Mouse (Mus musculus) heart, adult 2 months (tissue): ENCODE measurements around the gene Odr4. TPM values are rescaled to one million over a fixed set of nuclear protein-coding genes. Genes with fewer than 3 reads are reported as not detected.

Source experiments
- DNase-seq, 2 experiments: peaks; one replicate each; pipeline ENCODE4 v3.0.0; 2021
- H3K27ac ChIP-seq: fragments of 200-600 bp; 2 replicates; pipeline ENCODE4 v1.8.1; 2022
- H3K27me3 ChIP-seq: fragments of 200-500 bp; 2 replicates; pipeline ENCODE4 v1.6.1; 2012; ENCODE audit warnings: mild to moderate bottlenecking, low read length, inconsistent platforms, mixed read lengths; ENCODE audit not compliant: control insufficient read depth, insufficient read depth
- H3K36me3 ChIP-seq: fragments of 200-500 bp; 2 replicates; pipeline ENCODE4 v1.6.1; 2012; ENCODE audit warnings: low read length, inconsistent platforms; ENCODE audit not compliant: control insufficient read depth, insufficient read depth
- H3K4me1 ChIP-seq: fragments of 200-500 bp; 2 replicates; pipeline ENCODE4 v1.6.1; 2011; ENCODE audit warnings: low read length; ENCODE audit not compliant: control insufficient read depth, insufficient read depth
- H3K4me3 ChIP-seq: fragments of 200-600 bp; 2 replicates; pipeline ENCODE4 v1.8.1; 2022
- H3K79me2 ChIP-seq: fragments of 200-500 bp; replicated peaks from 2 replicates; pipeline ENCODE4 v1.6.1; 2012; ENCODE audit warnings: mild to moderate bottlenecking, inconsistent platforms, low read length, moderate library complexity, mixed read lengths; ENCODE audit not compliant: control insufficient read depth, insufficient read depth
- H3K9ac ChIP-seq: fragments of 200-500 bp; 2 replicates; pipeline ENCODE4 v1.6.1; 2012; ENCODE audit warnings: low read depth, mild to moderate bottlenecking, control low read depth, inconsistent platforms, low read length, mixed read lengths
- CTCF ChIP-seq: fragments of 200-600 bp; IDR thresholded peaks from 2 replicates; pipeline ENCODE4 v1.8.1; 2022; ENCODE audit warnings: antibody characterized with exemption, mild to moderate bottlenecking, moderate library complexity
- EP300 ChIP-seq: fragments of 200-500 bp; IDR thresholded peaks from 2 replicates; pipeline ENCODE4 v1.6.1; 2011; ENCODE audit warnings: low read depth, low read length, control low read depth; ENCODE audit not compliant: insufficient read depth
- POLR2A ChIP-seq: fragments of 200-500 bp; IDR thresholded peaks from 2 replicates; pipeline ENCODE4 v1.6.1; 2011; ENCODE audit warnings: mild to moderate bottlenecking, low read depth, low read length, control low read depth; ENCODE audit not compliant: insufficient read depth
- WGBS: fragments of 180-500 bp; shearing (Covaris S2); methylation state at CpG from one replicate; pipeline ENCODE4 v1.1.7; 2018; 5-methylcytosine and 5-hydroxymethylcytosine counted together
- intact Hi-C: fragments of 180-260 bp; cut with DNase I; formaldehyde crosslinking; loops from one replicate; pipeline ENCODE4 v1.15.1; 2025
- polyA plus RNA-seq: library from polyadenylated mRNA; depleted of rRNA; stranded (reverse); fragments of >200 nt; gene quantifications from 2 replicates; pipeline ENCODE4 v1.2.3, GENCODE M21; 2012
- total RNA-seq, 2 experiments: library from RNA; stranded (reverse); gene quantifications; 2 replicates each; pipeline ENCODE4 v1.2.3; 2021

Odr4 gene
- total and polyA plus RNA-seq, 3 experiments = 7.0 to 19.9 (median 19.8) TPM

- H3K79me2 ChIP-seq = no peaks in the 10 kb centered on the region
- peaks cover 5% of the 10 kb centered on the region for H3K36me3 ChIP-seq
- H3K27ac ChIP-seq = no peak overlapping the region
- TF ChIP-seq POLR2A (no peak), CTCF (no peak), EP300 (no peak)
- no peaks in the 10 kb centered on the region for H3K4me1 ChIP-seq
- no peak overlapping the region for H3K4me3 ChIP-seq
- H3K27me3 ChIP-seq = no peaks in the 10 kb centered on the region
- WGBS = 86% methylated on average over 3 of the region's 3 CpGs
- intact Hi-C loops = loop anchor here (2.0 kb wide), 1 partner anchor 15 kb away; no protein-coding TSS in a partner anchor
- DNase-seq = no peak
- no peak overlapping the region for H3K9ac ChIP-seq
These were observed 23.1 kb upstream of the Odr4 start for GRCm38 (mm10) chr1:150416006-150416405.

GRCm38 (mm10) chr1:150409996-150410395 lies 17.1 kb upstream of the Odr4 start:
- no peaks in the 10 kb centered on the region for H3K27me3 ChIP-seq
- H3K36me3 ChIP-seq = peaks cover 12% of the 10 kb centered on the region
- 96% methylated on average over 6 of the region's 6 CpGs for WGBS
- H3K27ac ChIP-seq = no peak overlapping the region
- no peak overlapping the region for H3K9ac ChIP-seq
- no peak for DNase-seq
- no peak for TF ChIP-seq CTCF
- TF ChIP-seq POLR2A = no peak
- TF ChIP-seq EP300 = no peak
- no peaks in the 10 kb centered on the region for H3K4me1 ChIP-seq
- no peaks in the 10 kb centered on the region for H3K79me2 ChIP-seq
- intact Hi-C loops = loop anchor here (5.0 kb wide), 1 partner anchor 37 kb away; no protein-coding TSS in a partner anchor
- H3K4me3 ChIP-seq = no peak overlapping the region

DNA sequence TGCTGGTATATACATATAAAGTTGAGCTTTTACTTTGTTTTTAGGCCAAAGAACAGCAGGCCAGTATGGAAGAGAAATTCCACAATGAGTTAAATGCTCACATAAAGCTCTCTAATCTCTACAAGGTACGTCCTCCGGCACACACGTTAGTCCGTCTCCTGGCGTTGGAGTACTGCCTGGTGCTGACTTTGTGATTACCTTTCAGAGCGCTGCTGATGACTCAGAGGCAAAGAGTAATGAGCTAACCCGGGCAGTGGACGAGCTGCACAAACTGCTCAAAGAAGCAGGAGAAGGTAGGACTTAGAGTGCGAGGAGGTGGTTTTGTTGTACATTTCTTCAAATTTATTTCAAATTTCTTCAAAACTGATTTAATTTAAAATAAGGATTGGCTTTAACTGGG lies 14.4 kb upstream of the Odr4 start:
- H3K27ac ChIP-seq = no peak overlapping the region
- no peak for DNase-seq
- H3K27me3 ChIP-seq = no peaks in the 10 kb centered on the region
- WGBS = 62% methylated on average over 9 of the region's 9 CpGs
- TF ChIP-seq CTCF (no peak), POLR2A (no peak), EP300 (no peak)
- intact Hi-C loops = no loop called here
- peaks cover 20% of the 10 kb centered on the region for H3K36me3 ChIP-seq
- no peak overlapping the region for H3K9ac ChIP-seq
- H3K4me1 ChIP-seq = no peaks in the 10 kb centered on the region; the same call in 1 of the 2 replicates
- H3K79me2 ChIP-seq = no peaks in the 10 kb centered on the region
- no peak overlapping the region for H3K4me3 ChIP-seq

GRCm38 (mm10) chr1:150404555-150404954 lies 11.7 kb upstream of the Odr4 start:
- TF ChIP-seq POLR2A (no peak), EP300 (no peak), CTCF (no peak)
- Histone ChIP-seq H3K4me1 (no peaks in the 10 kb centered on the region; the same call in 1 of the 2 replicates), H3K9ac (no peak overlapping the region), H3K36me3 (peaks cover 17% of the 10 kb centered on the region), H3K79me2 (no peaks in the 10 kb centered on the region; the same call in 1 of the 2 replicates), H3K27me3 (no peaks in the 10 kb centered on the region), H3K27ac (no peak overlapping the region), H3K4me3 (no peak overlapping the region)
- WGBS = 51% methylated on average over 3 of the region's 3 CpGs
- DNase-seq = no peak
- intact Hi-C loops = no loop called here

DNA sequence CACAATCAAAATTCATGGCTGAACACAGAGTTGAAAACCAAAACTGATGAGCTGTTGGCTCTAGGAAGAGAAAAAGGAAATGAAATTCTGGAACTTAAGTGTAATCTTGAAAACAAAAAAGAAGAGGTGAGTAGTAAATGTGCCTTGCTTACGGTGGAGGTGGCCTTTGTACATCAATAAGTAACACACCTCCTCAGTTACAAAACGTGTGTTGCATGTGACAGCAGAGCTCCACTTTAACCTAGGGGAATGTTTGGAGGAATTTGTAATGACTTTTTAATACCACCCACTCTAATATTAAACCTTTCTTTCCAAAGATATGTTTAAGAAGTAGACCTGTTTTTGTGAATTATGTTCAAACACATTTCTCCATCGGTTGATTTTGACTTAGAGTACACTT lies 11.0 kb upstream of the Odr4 start:
- intact Hi-C loops = no loop called here
- DNase-seq = no peak
- Histone ChIP-seq H3K27ac (no peak overlapping the region), H3K4me3 (no peak overlapping the region), H3K4me1 (no peaks in the 10 kb centered on the region; the same call in 1 of the 2 replicates), H3K9ac (no peak overlapping the region), H3K27me3 (no peaks in the 10 kb centered on the region), H3K36me3 (peaks cover 22% of the 10 kb centered on the region), H3K79me2 (no peaks in the 10 kb centered on the region; the same call in 1 of the 2 replicates)
- 84% methylated on average over 3 of the region's 3 CpGs for WGBS
- TF ChIP-seq CTCF (no peak), POLR2A (no peak), EP300 (no peak)

- no peaks in the 10 kb centered on the region for H3K27me3 ChIP-seq
- peaks cover 10% of the 10 kb centered on the region for H3K36me3 ChIP-seq
- intact Hi-C loops = no loop called here
- no peak overlapping the region for H3K27ac ChIP-seq
- no peak for DNase-seq
- no peak overlapping the region for H3K4me3 ChIP-seq
- no peak overlapping the region for H3K9ac ChIP-seq
- H3K4me1 ChIP-seq = peaks cover 1% of the 10 kb centered on the region; the same call in 1 of the 2 replicates
- H3K79me2 ChIP-seq = peaks cover 3% of the 10 kb centered on the region
- 84% methylated on average over 3 of the region's 3 CpGs for WGBS
- no peak for TF ChIP-seq CTCF
- no peak for TF ChIP-seq EP300
- TF ChIP-seq POLR2A = no peak
These were observed 3.1 kb upstream of the Odr4 start for GRCm38 (mm10) chr1:150396001-150396400.
